Mouse (Mus musculus) left cerebral cortex, adult 18-20 months (tissue): ENCODE data around the gene Cuedc2. TPM values are rescaled to one million over a fixed set of nuclear protein-coding genes. Genes with fewer than 3 reads are reported as not detected.

ENCODE experiments used
- DNase-seq, 2 experiments: peaks; one replicate each; pipeline ENCODE4 v3.0.0; 2021 to 2022; ENCODE audit warnings: low spot score in 2 of 2, mixed read lengths in 1 of 2
- total RNA-seq, 2 experiments: library from RNA; stranded (reverse); gene quantifications; 2 replicates each; pipeline ENCODE4 v1.2.3; 2021

Gene Cuedc2
- total RNA-seq, 2 experiments from 2014 or later = 199 to 202 TPM

GRCm38 (mm10) chr19:46308706-46309435 lies 29.6 kb downstream of the Cuedc2 start:
- DNase-seq = peak; percentile 90 to 93

- no peak for DNase-seq
Measured at GRCm38 (mm10) chr19:46308303-46308702, 30.2 kb downstream of the Cuedc2 start.

- no peak for DNase-seq
Measured at GRCm38 (mm10) chr19:46307781-46308180, 30.7 kb downstream of the Cuedc2 start.

- DNase-seq = no peak
Measured at GRCm38 (mm10) chr19:46306751-46307289, 31.7 kb downstream of the Cuedc2 start.

GRCm38 (mm10) chr19:46306268-46306610 lies 32.3 kb downstream of the Cuedc2 start:
- no peak for DNase-seq

DNA sequence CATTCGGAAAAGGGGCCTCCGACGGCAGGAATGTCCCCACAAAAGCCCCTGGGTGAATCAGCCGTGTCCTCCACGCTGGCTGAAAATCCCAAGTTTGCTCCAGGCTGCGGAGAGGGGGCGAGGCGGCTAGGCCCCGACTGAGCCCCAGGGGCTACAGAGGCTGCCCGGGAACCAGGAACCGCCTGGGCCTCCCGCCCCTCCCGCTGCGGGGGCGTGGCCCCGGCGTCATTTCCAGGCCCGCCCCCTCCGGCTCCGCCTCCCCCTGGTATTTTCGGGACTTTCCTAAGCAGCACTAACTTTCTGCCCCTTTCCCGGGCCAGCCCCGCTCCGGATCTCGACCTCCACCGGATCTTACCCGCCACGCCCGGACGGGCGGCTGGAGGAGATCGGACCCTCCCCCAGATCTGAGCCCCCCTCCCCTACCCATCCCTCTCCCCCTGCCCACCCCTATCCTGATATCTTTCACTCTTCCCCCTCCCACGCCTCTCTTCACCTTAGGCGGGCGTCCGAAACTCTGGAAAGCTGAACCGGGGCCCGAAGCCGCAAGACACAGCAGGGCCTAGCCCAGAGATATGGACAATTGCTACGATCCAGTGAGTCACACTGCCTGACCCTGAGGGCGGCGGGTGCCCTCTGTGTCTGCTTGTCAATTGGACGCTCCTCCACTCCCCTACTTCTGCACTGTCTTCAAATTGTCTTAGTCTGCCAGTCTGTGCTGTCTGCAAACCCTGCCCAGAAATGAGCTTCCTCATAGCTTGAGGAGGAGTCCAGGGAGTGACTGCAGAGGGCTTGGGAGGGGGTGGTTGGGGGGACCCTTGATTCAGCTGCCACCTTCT lies 32.9 kb downstream of the Cuedc2 start:
- DNase-seq = peak; percentile 59 to 70

- no peak for DNase-seq
Measured at GRCm38 (mm10) chr19:46304908-46305333, 33.6 kb downstream of the Cuedc2 start.

GRCm38 (mm10) chr19:46304216-46304841 lies 34.2 kb downstream of the Cuedc2 start, which contains the start of gene Nfkb2:
TSS of gene Nfkb2 (plus strand) at chr19:46304320.
- peak; percentile 75 to 78 for DNase-seq

- no peak for DNase-seq
Measured at GRCm38 (mm10) chr19:46303251-46304215, 35.0 kb downstream of the Cuedc2 start.

DNA sequence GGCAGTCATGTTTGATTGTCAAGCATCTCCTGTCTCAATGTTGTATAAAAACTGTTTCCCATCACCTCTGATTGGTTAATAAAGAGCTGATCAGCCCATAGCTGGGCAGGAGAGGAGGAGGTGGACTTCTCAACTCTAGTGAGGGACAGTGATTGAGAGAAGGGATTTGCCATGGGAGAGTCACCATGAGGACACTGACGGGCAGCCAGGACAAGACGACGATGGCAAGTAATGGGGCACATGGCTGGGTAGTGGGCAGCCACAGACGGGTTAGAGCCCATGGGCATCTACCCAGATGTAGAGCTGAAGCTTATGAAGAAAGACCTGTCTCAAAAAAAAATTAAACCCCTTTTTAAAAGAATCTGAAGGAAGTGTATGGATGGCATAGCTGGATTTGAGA lies 36.0 kb downstream of the Cuedc2 start:
- no peak for DNase-seq

- DNase-seq = no peak
Measured at GRCm38 (mm10) chr19:46300294-46301045, 38.0 kb downstream of the Cuedc2 start.

GRCm38 (mm10) chr19:46296938-46297337 lies 41.6 kb downstream of the Cuedc2 start:
- no peak for DNase-seq

GRCm38 (mm10) chr19:46290535-46291105 lies 47.9 kb downstream of the Cuedc2 start:
- no peak for DNase-seq

- DNase-seq = no peak
Measured at GRCm38 (mm10) chr19:46287566-46287965, 50.9 kb downstream of the Cuedc2 start.

- DNase-seq = no peak
Measured at GRCm38 (mm10) chr19:46286926-46287325, 51.6 kb downstream of the Cuedc2 start.

- no peak for DNase-seq
Measured at GRCm38 (mm10) chr19:46286047-46286446, 52.5 kb downstream of the Cuedc2 start.

DNA sequence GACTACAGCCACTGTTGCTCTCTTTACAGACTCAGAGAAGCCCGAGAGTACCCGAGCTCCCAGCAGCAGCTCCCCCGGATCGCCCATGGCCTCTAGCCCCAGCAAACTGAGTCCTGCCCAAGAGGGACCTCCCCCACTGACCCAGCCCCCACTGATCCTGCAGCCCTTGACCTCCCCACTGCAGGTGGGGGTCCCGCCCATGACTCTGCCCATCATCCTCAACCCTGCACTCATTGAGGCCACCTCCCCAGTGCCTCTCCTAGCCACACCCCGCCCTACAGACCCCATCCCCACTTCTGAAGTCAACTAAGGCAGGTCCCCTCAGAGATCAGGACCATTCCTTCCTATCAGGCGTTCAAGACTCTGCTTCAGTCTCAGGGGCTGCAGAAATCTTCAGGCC lies 52.9 kb downstream of the Cuedc2 start:
- DNase-seq = no peak

DNA sequence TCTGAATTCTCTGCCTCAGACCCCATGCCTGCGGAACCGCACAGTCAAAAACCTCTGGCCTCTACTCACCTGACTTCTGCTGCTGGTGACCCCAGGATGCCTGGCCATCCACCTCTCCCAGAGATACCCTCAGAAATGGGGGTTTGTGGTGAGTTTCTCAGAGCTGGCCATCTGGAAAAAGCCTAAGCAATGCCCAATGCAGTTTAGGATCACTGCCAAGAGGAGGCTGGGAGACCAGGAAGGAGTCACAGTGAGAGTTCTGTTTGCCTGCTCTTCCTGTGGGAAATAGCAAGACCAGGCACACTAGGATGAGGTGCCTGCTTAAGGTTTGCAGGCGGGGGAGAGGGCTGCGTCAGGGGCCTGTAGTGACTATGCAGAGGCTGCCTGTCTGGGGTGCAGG lies 53.8 kb downstream of the Cuedc2 start:
- DNase-seq = no peak
